Mouse (Mus musculus): ENCODE measurements around the gene Ptov1. TPM values are rescaled to one million over a fixed set of nuclear protein-coding genes. Genes with fewer than 3 reads are reported as not detected.
A peak's percentile ranks its signal among the peaks of the same experiment; 100 is the strongest.

Ptov1 gene
- total and polyA plus RNA-seq, 3 experiments: 33.2 to 145 (median 75.4) TPM

DNA sequence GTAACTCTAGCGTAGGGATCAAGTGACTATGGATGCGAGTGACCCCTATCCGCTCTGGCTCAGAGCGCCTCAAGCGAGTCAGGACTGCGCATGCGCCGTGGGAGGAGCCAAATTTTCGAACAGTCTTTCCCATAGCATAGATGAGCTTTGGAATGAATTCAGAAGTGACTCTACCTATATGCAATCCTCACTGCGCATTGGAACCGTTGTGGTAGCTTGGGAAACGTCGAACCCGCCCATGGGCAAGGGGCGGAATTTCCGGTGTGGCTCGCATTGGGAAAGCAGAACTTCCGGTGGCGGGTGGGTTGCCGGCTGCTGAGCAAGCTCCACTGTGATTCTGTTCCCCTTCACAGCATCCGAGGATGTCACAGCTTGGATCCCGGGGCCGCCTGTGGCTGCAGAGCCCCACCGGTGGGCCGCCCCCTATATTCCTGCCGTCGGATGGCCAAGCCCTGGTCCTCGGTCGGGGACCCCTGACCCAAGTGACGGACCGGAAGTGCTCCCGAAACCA, 12.5 kb downstream of the Ptov1 start, which contains the start of gene Pnkp:
Gene Pnkp, plus strand, starts transcription at position 98 of the 511 bp plus-strand sequence.
- H3K27me3 ChIP-seq (ENCODE audit: insufficient read depth, low read length): no peaks in the 10 kb centered on the region
- peak within 1 kb of the TSS; percentile 86 for H3K4me3 ChIP-seq (ENCODE audit: low read depth, low read length)
- peaks cover 88% of the 10 kb centered on the region for H3K4me1 ChIP-seq (ENCODE audit: insufficient read depth, low read depth, low read length)
- peak; percentile 36; the same call in 1 of the 2 replicates for ATAC-seq (ENCODE audit: extremely low read depth, insufficient number of reproducible peaks, low FRiP score, poor library complexity, severe bottlenecking)
- DNase-seq (ENCODE audit: low spot score): peak; percentile 72
- TF ChIP-seq POLR2AphosphoS5 (IDR thresholded peaks at IDR 0.05; ENCODE audit: insufficient replicate concordance, low read depth, low read length) (no peak), GATA1 (IDR thresholded peaks at IDR 0.05; ENCODE audit: borderline replicate concordance, low read length) (no peak), TAL1 (conservative IDR thresholded peaks at IDR 0.05; ENCODE audit: low read depth, low read length) (no peak), GATA2 (IDR thresholded peaks at IDR 0.05; ENCODE audit: borderline replicate concordance, low read depth, low read length) (no peak), CTCF (IDR thresholded peaks at IDR 0.05; ENCODE audit: low read depth, low read length) (no peak)
- H3K9me3 ChIP-seq (replicated peaks): peaks cover 11% of the 10 kb centered on the region
- H3K36me3 ChIP-seq (replicated peaks): peaks cover 77% of the 10 kb centered on the region

DNA sequence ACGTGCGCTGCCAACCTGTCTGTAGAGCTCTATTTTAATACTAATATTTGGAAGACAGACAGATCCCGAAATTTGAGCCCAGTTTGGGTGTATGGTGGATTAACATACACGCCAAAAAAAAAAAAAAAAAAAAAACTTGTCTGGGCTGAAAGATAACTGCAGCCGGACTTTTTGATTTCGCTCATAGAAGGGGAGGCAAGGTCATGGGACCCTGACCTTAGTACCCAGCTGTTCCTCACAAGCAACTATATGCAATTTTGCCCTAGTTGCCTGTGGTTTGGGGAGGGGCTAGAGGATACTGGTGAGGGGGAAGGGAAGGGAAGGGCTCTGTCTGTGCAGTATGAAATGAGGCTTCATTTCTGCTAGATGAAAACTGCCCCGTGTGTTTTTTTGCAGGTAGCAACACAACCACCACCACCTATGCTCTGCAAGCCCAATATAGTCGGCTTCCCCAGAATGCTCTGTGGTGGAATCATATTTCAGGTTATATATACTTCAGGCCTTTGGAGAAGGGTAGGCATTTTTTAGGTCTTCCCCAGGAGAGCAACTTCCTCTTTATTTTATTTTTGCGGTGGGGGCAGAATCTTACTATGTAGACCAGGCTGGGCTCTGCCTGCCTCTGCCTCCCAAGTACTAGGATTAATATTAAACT, 13.2 kb downstream of the Ptov1 start:
- DNase-seq (ENCODE audit: low spot score) (peak; percentile 66), ATAC-seq (ENCODE audit: extremely low read depth, insufficient number of reproducible peaks, low FRiP score, poor library complexity, severe bottlenecking) (peak; percentile 65)
- TF ChIP-seq CTCF (IDR thresholded peaks at IDR 0.05; ENCODE audit: low read depth, low read length): no peak
- no peak for TF ChIP-seq GATA1 (IDR thresholded peaks at IDR 0.05; ENCODE audit: borderline replicate concordance, low read length)
- TF ChIP-seq GATA2 (IDR thresholded peaks at IDR 0.05; ENCODE audit: borderline replicate concordance, low read depth, low read length): no peak
- no peak; the same call in 1 of the 2 replicates for TF ChIP-seq POLR2AphosphoS5 (IDR thresholded peaks at IDR 0.05; ENCODE audit: insufficient replicate concordance, low read depth, low read length)
- TF ChIP-seq TAL1 (conservative IDR thresholded peaks at IDR 0.05; ENCODE audit: low read depth, low read length): no peak; the same call in 1 of the 2 replicates
- Histone ChIP-seq H3K4me3 (ENCODE audit: low read depth, low read length) (peak overlapping the region; percentile 86; the same call in 1 of the 2 replicates), H3K27me3 (ENCODE audit: insufficient read depth, low read length) (no peaks in the 10 kb centered on the region), H3K36me3 (replicated peaks) (peaks cover 77% of the 10 kb centered on the region), H3K9me3 (replicated peaks) (peaks cover 11% of the 10 kb centered on the region), H3K4me1 (ENCODE audit: insufficient read depth, low read depth, low read length) (peaks cover 92% of the 10 kb centered on the region)

DNA sequence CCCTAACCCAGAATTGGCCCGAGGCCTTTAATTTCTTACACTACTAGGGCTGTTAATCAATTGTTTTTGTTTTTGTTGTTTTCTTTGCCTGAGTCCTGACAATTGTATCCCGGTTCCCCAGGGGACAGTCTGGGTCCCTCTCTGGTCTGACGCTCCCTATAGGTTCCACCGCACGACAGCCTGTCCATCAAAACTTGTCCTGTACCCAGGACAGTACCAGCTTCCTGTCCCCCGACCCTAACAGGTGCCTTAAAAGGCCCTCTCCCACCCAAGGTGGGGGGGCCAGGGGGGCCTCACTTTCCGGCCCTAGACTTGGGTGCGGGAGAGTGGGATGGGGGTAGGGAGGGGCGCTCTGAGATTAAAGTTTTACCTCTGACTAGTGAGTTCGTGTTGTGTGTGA, 14.6 kb downstream of the Ptov1 start:
- Histone ChIP-seq H3K27me3 (ENCODE audit: insufficient read depth, low read length) (no peaks in the 10 kb centered on the region), H3K36me3 (replicated peaks) (peaks cover 74% of the 10 kb centered on the region), H3K9me3 (replicated peaks) (peaks cover 11% of the 10 kb centered on the region), H3K4me1 (ENCODE audit: insufficient read depth, low read depth, low read length) (peaks cover 89% of the 10 kb centered on the region), H3K4me3 (ENCODE audit: low read depth, low read length) (peak overlapping the region; percentile 62; the same call in 1 of the 2 replicates)
- DNase-seq (ENCODE audit: low spot score) (no peak), ATAC-seq (ENCODE audit: extremely low read depth, insufficient number of reproducible peaks, low FRiP score, poor library complexity, severe bottlenecking) (no peak)
- TF ChIP-seq GATA2 (IDR thresholded peaks at IDR 0.05; ENCODE audit: borderline replicate concordance, low read depth, low read length): no peak

DNA sequence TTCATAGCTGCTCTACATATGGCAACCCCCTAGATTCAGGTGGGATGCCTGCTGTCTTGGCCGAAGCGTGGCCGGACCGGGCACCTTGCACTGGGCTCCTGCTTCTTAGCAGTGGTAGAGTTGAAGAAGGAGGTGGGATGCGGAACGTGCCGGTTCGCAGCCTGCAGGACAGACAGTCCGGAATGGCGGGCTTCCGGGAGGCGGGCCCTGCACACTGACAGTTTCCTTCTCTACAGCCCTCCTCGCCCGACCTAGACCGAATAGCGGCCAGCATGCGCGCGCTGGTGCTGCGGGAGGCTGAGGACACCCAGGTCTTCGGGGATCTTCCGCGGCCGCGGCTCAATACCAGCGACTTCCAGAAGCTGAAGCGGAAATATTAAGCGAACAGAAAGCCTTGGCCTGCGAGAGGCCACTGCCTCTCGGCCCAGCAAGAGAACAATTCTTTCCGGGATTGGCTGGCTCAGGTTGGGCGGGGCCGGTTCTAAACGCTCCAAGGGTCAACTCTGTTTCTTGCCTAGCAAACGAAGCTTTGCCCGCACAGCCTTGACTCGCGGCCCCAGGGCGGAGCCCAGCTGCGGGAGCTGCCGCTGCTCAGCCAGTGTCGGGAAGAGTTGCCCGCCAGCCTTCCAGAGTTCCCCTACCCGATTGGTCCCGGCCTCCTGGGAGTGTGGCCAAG, 15.1 kb downstream of the Ptov1 start:
- Histone ChIP-seq H3K4me1 (ENCODE audit: insufficient read depth, low read depth, low read length) (peaks cover 86% of the 10 kb centered on the region), H3K9me3 (replicated peaks) (peaks cover 11% of the 10 kb centered on the region), H3K36me3 (replicated peaks) (peaks cover 69% of the 10 kb centered on the region), H3K4me3 (ENCODE audit: low read depth, low read length) (peak overlapping the region; percentile 62; the same call in 1 of the 2 replicates), H3K27me3 (ENCODE audit: insufficient read depth, low read length) (no peaks in the 10 kb centered on the region)
- DNase-seq (ENCODE audit: low spot score): no peak
- ATAC-seq (ENCODE audit: extremely low read depth, insufficient number of reproducible peaks, low FRiP score, poor library complexity, severe bottlenecking): no peak
- TF ChIP-seq GATA2 (IDR thresholded peaks at IDR 0.05; ENCODE audit: borderline replicate concordance, low read depth, low read length) (no peak), POLR2AphosphoS5 (IDR thresholded peaks at IDR 0.05; ENCODE audit: insufficient replicate concordance, low read depth, low read length) (no peak), CTCF (IDR thresholded peaks at IDR 0.05; ENCODE audit: low read depth, low read length) (no peak), TAL1 (conservative IDR thresholded peaks at IDR 0.05; ENCODE audit: low read depth, low read length) (no peak), GATA1 (IDR thresholded peaks at IDR 0.05; ENCODE audit: borderline replicate concordance, low read length) (no peak)

DNA sequence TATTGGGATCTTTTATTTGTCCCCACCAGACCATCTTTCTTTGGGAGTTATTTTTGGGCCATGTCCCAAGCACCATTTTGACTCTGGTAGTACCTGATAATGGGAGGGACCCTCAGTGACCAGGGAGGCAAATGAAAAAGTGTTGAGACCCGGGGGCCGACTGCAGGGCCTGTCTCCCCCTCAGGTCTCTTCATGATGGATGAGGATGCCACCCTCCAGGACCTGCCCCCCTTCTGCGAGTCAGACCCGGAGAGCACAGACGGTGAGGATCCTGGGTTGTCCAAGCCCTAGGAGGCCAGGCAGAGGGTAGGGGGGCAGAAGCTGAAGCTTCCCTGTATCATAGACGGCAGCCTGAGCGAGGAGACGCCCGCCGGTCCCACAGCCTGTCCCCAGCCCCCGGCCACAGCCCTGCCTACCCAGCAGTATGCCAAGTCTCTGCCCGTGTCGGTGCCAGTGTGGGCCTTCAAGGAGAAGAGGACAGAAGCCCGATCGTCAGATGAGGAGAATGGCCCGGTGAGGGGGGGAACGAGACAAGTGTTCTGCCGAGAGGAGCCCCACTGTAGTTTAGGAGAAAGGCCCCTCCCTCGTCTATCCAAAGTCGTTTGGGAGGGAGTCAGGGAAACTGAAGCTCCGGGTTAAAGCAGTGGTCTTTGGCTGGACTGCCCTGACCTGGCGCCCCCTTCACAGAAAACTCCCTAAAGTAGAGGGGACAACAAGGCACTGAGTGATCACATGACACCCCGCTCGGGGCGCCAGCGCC, 15.8 kb downstream of the Ptov1 start:
- ATAC-seq (ENCODE audit: extremely low read depth, insufficient number of reproducible peaks, low FRiP score, poor library complexity, severe bottlenecking): no peak
- Histone ChIP-seq H3K27me3 (ENCODE audit: insufficient read depth, low read length) (no peaks in the 10 kb centered on the region), H3K4me3 (ENCODE audit: low read depth, low read length) (peak overlapping the region; percentile 62; the same call in 1 of the 2 replicates), H3K9me3 (replicated peaks) (peaks cover 11% of the 10 kb centered on the region), H3K36me3 (replicated peaks) (peaks cover 63% of the 10 kb centered on the region), H3K4me1 (ENCODE audit: insufficient read depth, low read depth, low read length) (peaks cover 82% of the 10 kb centered on the region)
- DNase-seq (ENCODE audit: low spot score): no peak
- TF ChIP-seq GATA1 (IDR thresholded peaks at IDR 0.05; ENCODE audit: borderline replicate concordance, low read length) (no peak), GATA2 (IDR thresholded peaks at IDR 0.05; ENCODE audit: borderline replicate concordance, low read depth, low read length) (no peak), CTCF (IDR thresholded peaks at IDR 0.05; ENCODE audit: low read depth, low read length) (no peak), TAL1 (conservative IDR thresholded peaks at IDR 0.05; ENCODE audit: low read depth, low read length) (no peak), POLR2AphosphoS5 (IDR thresholded peaks at IDR 0.05; ENCODE audit: insufficient replicate concordance, low read depth, low read length) (no peak)

DNA sequence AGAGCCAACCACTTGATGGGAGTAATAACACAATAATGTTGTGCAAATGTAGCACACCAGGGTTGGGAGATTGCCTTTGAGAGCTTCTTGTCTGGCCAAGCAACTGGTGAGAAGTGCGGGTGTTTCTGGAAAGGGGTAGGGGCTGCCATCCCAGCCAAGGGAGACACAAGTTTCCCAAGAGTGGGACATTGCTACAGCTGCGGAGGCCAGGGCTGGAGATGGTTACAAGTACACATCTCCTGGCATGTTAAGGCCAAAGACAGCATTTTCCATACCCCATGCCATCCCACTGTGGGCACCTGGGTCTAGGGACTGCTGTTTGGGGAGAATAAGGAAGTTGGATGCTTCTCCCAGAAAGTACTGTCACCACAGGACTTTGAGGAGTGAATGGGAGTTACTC, 16.5 kb downstream of the Ptov1 start:
- Histone ChIP-seq H3K27me3 (ENCODE audit: insufficient read depth, low read length) (no peaks in the 10 kb centered on the region), H3K4me3 (ENCODE audit: low read depth, low read length) (no peak overlapping the region), H3K9me3 (replicated peaks) (peaks cover 11% of the 10 kb centered on the region), H3K36me3 (replicated peaks) (peaks cover 57% of the 10 kb centered on the region), H3K4me1 (ENCODE audit: insufficient read depth, low read depth, low read length) (peaks cover 79% of the 10 kb centered on the region)
- ATAC-seq (ENCODE audit: extremely low read depth, insufficient number of reproducible peaks, low FRiP score, poor library complexity, severe bottlenecking) (no peak), DNase-seq (ENCODE audit: low spot score) (no peak)
- no peak for TF ChIP-seq GATA2 (IDR thresholded peaks at IDR 0.05; ENCODE audit: borderline replicate concordance, low read depth, low read length)
- TF ChIP-seq GATA1 (IDR thresholded peaks at IDR 0.05; ENCODE audit: borderline replicate concordance, low read length): no peak
- no peak for TF ChIP-seq POLR2AphosphoS5 (IDR thresholded peaks at IDR 0.05; ENCODE audit: insufficient replicate concordance, low read depth, low read length)
- no peak for TF ChIP-seq CTCF (IDR thresholded peaks at IDR 0.05; ENCODE audit: low read depth, low read length)
- TF ChIP-seq TAL1 (conservative IDR thresholded peaks at IDR 0.05; ENCODE audit: low read depth, low read length): no peak
